ENCODE assay signal across 29 mouse cellular contexts in genomic region chr15:68457239-68457638, GRCm38 (mm10).
DNase-seq lines count a peak whose midpoint lies in the region; ATAC-seq and TF ChIP-seq lines count a peak whose summit lies in the region.
"Had no signal": no experiment of that assay in that cellular context is flagged by ENCODE, and none has a peak within 500 bp of the region (broad histone marks: within the 10 kb centered on the region; RNA-seq: fewer than 3 reads in every experiment).

No protein-coding gene starts in this region.

- no peaks in the 10 kb centered on the region for H3K9me3 ChIP-seq in lung, embryonic 14.5 days (ENCODE audit: low read depth, low read length)
- H3K9me3 ChIP-seq: embryonic facial prominence, embryonic 13.5 days; embryonic facial prominence, embryonic 15.5 days; forebrain, embryonic 10.5 days; forebrain, embryonic 12.5 days; G1E had no signal

- H3K27ac ChIP-seq in left cerebral cortex, adult 2 months = peak overlapping the region; percentile 34; the same call in 1 of the 2 replicates
- no peak overlapping the region for H3K27ac ChIP-seq in lung, embryonic 14.5 days (ENCODE audit: low read depth)
- H3K27ac ChIP-seq: embryonic facial prominence, embryonic 13.5 days; embryonic facial prominence, embryonic 15.5 days; forebrain, embryonic 10.5 days; forebrain, embryonic 12.5 days had no signal

- H3K4me1 ChIP-seq in lung, embryonic 14.5 days (ENCODE audit: insufficient read depth) = no peaks in the 10 kb centered on the region
- H3K4me1 ChIP-seq: embryonic facial prominence, embryonic 15.5 days; forebrain, embryonic 10.5 days; forebrain, embryonic 12.5 days had no signal

- H3K36me3 ChIP-seq in lung, embryonic 14.5 days (ENCODE audit: insufficient read depth) = no peaks in the 10 kb centered on the region
- H3K36me3 ChIP-seq: embryonic facial prominence, embryonic 13.5 days; embryonic facial prominence, embryonic 15.5 days; forebrain, embryonic 10.5 days; forebrain, embryonic 12.5 days; G1E had no signal

- 17% methylated on average over 2 of the region's 2 CpGs for WGBS in lung, embryonic 14.5 days

- intact Hi-C loops in left cerebral cortex, adult 2 months (cut with DNase I) = no loop called here

- H3K9ac ChIP-seq in lung, embryonic 14.5 days = no peak overlapping the region
- H3K9ac ChIP-seq: embryonic facial prominence, embryonic 13.5 days; embryonic facial prominence, embryonic 15.5 days; forebrain, embryonic 12.5 days had no signal

- H3K4me3 ChIP-seq in left cerebral cortex, adult 2 months = no peak overlapping the region
- no peak overlapping the region for H3K4me3 ChIP-seq in lung, embryonic 14.5 days (ENCODE audit: low read depth, low read length)
- H3K4me3 ChIP-seq: embryonic facial prominence, embryonic 13.5 days; embryonic facial prominence, embryonic 15.5 days; erythroblast, embryonic 14.5 days; forebrain, embryonic 10.5 days; forebrain, embryonic 12.5 days had no signal

- no peak for TF ChIP-seq CTCF in left cerebral cortex, adult 2 months (IDR thresholded peaks at IDR 0.05)
- no peak for TF ChIP-seq CTCF in lung, embryonic 14.5 days (IDR thresholded peaks at IDR 0.05; ENCODE audit: low read depth)

- peak; percentile 95 for ATAC-seq in frontal cortex, adult (ENCODE audit: low TSS enrichment)
- no peak for ATAC-seq in lung, embryonic 14.5 days (ENCODE audit: insufficient read depth)
- ATAC-seq: activated CD4-positive, CD25-positive, alpha-beta regulatory T cell, adult 4 months; CD4-positive, CD25-positive, alpha-beta regulatory T cell, adult 4 months; forebrain, embryonic 14.5 days; Patski had no signal

- no peaks in the 10 kb centered on the region for H3K27me3 ChIP-seq in lung, embryonic 14.5 days (ENCODE audit: insufficient read depth, low read length)
- H3K27me3 ChIP-seq: CH12.LX; embryonic facial prominence, embryonic 13.5 days; embryonic facial prominence, embryonic 15.5 days; forebrain, embryonic 12.5 days had no signal

- no peak overlapping the region for H3K4me2 ChIP-seq in lung, embryonic 14.5 days
- H3K4me2 ChIP-seq: embryonic facial prominence, embryonic 13.5 days; embryonic facial prominence, embryonic 15.5 days; forebrain, embryonic 12.5 days had no signal

- no peak for DNase-seq in frontal cortex, postnatal 25 days (ENCODE audit: low spot score in 2 of 2)
- no peak for DNase-seq in left cerebral cortex, adult 2 months (ENCODE audit: extremely low spot score in 1 of 2, low spot score in 2 of 2)
- DNase-seq in left cerebral cortex, adult 11 months (ENCODE audit: low spot score) = no peak
- DNase-seq in lung, embryonic 14.5 days = peak; percentile 2
- DNase-seq in lung, postnatal 36 days = no peak
- peak; percentile 60 for DNase-seq in brain, adult 2 months (ENCODE audit: low read depth, low spot score)
- DNase-seq: adrenal gland, adult 8-10 months; adrenal gland, postnatal 14 days; adrenal gland, postnatal 36 days; B cell, adult 2 months; cerebellum, adult 11 months; cerebellum, adult 18-20 months; cerebellum, adult 8-10 months; cerebellum, adult 9-11 months; cerebellum, postnatal 14 days; cerebellum, postnatal 36 days; embryo, embryonic 11 days had no signal

Comparison
In these comparisons a context has a peak if more than half of its experiments do, and no peak if none do; other contexts are left out.
1. DNase-seq: peak in lung, embryonic 14.5 days (single experiment) and brain, adult 2 months (single experiment); none in frontal cortex, postnatal 25 days (0 of 2), left cerebral cortex, adult 2 months (0 of 2), left cerebral cortex, adult 11 months (single experiment) and lung, postnatal 36 days (single experiment).